Mouse (Mus musculus): ENCODE results near the gene Fuca2.
"Not testable (repeated sequence)": the region's sequence is repeated elsewhere in the genome, so short reads cannot be mapped to it uniquely, and the experiment has no call there.

Fuca2 gene

DNA sequence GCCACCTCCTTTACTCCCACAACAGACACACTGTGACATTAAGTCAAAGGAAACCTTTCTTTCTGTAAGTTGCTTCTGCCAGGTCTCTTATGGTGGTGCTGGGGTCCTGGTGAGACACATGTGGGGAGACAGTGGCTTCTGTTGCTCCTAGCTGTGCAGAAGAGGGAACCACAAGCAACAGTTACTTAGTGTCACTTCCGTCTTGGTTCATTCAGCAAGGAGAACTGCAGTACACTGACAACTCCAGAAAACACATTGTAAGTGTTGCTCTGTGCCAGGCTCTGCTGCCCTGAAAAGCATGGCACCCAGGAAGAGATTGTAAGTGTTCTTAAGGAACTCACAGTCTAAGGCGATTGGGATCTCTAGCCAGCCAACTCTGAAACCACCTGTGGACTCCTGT is at the start of gene Fuca2:
Gene Fuca2 (plus strand): TSS at position 210 of the 400 bp plus-strand sequence.
- no peak for DNase-seq

DNA sequence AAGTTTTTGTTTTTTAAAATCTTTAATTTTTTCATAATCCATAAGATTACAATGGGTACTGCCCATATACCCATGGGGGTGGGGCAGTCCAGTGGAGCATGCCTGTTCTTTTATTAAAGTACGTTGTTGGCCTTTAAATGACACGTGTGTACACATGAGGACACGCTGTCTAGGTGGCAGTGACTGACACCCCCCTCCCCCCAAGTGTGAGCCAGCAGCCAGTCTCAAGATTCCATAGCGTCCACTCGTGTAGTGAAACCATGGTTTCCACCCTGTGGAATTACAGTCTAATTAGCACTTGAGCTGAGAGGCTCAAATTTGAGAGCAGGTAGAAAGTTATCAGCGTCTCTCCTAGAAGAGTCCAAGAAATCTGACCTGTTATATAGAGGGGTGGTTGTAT is 47.7 kb upstream of the Fuca2 start:
- no peak for DNase-seq

- DNase-seq, result no peak
These were observed 45.9 kb upstream of the Fuca2 start for GRCm38 (mm10) chr10:13453200-13453990.

GRCm38 (mm10) chr10:13464295-13464694 is 35.0 kb upstream of the Fuca2 start:
- not testable (repeated sequence) for DNase-seq

GRCm38 (mm10) chr10:13466925-13467324 is 32.4 kb upstream of the Fuca2 start:
- no peak for DNase-seq

GRCm38 (mm10) chr10:13468025-13468529 is 31.3 kb upstream of the Fuca2 start:
- not testable (repeated sequence) for DNase-seq

- no peak for DNase-seq
These were observed 29.1 kb upstream of the Fuca2 start for GRCm38 (mm10) chr10:13470236-13470635.

DNA sequence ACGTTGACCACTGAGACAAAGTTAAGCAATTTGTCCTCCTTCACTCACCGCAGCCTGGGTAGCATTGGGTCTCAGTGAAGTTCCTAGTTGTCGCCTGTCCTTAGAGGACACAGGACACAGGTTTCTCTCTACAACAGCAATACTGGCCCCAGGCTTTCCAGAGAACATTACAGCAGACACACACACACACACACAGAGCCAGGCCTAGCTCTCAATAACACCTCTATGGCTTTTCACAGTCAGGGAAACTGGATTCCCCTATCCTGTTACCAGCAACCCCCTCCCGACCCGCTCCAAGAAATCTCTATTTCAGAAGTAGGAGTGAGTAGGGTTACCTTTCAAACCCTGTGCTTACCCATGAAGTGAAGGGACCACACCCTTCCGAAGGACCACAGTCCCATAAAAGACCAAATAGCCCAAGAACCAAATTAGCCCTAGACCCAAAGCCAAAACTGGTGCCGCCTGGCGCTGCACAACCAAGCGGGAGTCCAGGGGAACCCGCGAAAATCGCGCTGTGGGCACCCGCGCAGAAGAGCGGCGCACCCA is 26.0 kb upstream of the Fuca2 start:
- peak; percentile 10 for DNase-seq

DNA sequence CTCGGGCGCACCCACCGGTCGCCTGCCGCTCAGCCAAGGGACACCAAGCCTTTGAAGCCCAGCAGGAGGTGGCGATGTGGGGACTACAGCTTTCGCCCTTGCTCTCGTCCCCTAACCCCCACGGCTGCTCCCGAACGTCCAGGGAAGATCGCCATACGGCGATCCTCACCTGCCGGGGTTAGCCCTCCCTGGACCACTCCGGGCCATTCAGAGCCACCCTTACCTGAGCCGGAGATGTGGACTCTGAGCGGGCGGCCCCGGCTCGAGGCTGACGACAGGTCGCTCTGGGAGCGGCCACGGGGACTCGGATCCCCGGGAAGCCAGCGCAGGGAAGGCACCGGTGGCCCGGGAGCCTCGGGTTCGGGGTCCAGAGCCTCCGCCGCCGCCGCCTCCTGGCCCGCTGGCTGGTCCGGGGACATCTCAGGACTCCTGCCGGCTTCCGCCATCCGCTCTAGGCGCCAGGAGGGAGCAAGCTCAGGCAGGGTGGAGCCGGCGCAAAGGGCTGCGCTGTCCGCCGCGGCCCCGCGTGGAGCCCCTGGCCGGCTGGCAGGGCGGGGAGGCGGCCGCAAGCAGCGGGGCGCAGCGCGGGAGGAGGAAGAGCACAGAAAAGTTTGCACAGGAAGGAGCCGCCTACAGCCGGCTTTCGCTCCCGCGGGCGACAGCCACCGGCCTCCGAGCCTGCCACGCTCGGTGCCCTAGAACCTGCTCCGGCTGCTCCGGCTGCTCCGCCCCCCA is 25.3 kb upstream of the Fuca2 start, which contains the start of gene Phactr2:
Gene Phactr2 (minus strand): TSS at position 580 of the 735 bp plus-strand sequence.
- DNase-seq, result peak; percentile 70

DNA sequence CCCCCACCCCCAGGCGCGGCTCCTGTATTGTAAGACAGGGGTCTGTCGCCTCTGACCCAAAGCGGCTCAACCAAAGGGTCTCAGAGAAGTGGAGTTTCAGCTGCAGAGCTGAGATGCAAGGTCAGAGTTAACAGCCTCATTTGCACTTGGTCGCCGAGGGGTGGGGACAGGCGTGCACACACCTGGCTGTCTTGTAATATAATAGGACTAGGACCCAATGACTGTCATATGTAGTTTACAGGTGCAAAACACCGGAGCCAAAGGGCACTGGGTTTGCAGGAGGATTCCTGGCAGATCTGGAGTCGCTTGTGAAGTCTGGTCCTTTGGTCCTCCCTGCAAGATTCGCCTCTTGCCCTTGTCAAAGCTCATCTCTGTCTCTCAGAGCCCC is 24.8 kb upstream of the Fuca2 start:
- no peak for DNase-seq

DNA sequence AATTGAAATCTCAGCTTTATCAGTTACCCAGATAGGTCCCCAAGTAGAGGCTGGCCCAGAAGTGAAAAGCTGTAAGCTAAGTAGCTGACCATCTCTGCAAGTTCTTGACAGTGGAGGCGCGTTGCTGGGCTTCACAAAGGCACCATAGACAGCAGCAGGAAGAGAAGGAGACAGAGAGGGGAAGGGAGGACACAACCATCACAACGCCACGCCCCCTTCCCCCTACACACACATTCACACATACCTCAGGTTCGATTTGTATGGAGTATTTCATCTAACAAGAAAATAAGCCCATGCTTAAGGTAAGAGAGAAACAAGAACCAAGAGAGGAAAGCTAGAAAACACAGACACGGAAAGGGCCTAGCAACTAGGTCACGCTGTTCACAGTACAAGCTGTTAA is 24.2 kb upstream of the Fuca2 start:
- peak; percentile 6 for DNase-seq

DNA sequence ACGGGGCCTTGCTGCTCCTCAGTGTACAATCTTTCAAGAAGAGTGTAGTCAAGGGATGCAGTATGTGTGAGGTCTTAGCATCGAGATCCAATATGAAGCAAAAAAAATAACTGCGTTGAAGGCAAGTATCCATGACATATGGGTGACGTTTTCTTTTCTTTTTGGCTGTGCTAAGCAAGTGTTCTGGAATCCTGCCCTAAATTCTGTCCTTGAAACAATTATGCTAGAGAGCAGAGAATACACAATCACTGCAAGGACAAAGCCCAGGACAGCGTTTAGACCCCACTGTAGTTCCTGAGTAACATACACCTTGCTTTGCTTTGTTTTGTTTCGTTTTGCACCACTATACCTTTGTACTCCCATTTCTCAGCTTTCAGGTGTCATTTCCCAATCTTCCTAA is 20.0 kb upstream of the Fuca2 start:
- DNase-seq, result no peak

DNA sequence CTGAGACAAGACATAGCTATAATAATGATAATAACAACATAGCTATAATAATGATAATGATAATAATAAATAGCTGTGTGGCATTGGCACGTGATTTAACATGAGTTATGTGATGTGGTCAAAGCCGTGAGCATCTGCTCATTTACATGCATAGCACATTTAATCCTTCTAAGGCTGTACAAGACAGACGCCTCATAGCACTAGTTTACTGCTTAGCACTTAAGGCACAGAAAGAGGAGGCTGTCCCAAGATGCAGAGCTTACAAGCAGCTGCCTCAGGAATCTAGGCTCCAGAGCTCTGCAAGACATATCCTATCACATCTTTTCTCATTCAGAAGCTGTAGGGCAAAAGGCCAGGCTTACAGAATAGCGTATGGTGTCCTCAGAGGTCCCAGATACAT is 13.4 kb upstream of the Fuca2 start:
- DNase-seq, result no peak

GRCm38 (mm10) chr10:13489671-13490070 is 9.7 kb upstream of the Fuca2 start:
- no peak for DNase-seq

DNA sequence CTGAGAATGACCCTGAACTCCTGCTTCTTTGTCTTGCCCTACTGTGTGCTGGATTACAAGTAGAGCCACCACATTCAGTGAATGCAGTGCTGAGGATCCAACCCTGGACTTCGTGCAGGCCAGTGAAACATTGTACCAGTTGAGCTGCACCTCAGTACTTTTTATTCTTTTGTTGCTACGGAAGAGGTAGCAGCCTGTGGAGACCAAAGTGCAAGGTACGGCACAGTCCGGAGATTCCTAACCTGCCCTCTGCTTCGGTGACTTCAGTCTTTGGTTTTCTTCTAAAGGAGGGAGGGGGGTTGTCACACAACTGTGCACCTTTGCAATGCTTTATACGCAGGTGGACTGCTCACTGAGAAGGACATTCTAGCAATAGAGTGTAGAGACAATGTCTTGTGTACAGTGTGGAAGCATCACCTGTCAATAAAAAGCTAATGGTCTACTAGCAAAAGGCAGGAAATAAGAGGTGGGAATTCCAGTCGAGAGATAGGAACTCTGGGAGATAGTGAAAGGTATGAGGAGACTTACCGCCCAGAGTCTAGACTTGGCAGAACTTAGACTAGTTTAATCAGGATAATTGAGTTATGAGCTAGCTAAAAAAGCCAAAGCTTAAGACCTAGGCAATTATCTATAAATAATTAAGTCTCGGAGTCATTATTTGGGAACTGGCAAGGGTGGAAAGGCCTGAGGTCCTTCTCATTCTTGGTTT is 5.2 kb upstream of the Fuca2 start:
- no peak for DNase-seq

GRCm38 (mm10) chr10:13496315-13496714 is 3.0 kb upstream of the Fuca2 start:
- DNase-seq, result no peak

DNA sequence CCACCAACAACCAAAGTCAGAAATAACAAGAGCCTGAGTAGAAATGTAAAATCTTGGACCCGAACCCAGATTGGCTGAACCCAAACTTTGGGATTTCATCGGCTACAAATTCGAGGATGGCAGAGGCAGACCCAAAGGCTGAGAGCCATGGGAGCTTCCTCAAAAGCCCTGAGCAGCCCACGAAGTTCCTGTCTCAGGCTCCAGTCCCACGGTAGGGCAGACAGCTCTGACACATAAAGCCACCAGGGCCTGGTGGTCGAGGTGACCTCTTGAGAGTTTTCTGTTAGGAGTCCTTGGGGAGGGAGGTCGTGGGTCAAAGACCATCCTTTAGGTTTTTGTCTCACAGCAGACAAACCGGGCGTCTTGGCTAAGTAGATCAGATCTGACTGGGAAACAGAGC is 1.1 kb downstream of the Fuca2 start:
- DNase-seq, result no peak

DNA sequence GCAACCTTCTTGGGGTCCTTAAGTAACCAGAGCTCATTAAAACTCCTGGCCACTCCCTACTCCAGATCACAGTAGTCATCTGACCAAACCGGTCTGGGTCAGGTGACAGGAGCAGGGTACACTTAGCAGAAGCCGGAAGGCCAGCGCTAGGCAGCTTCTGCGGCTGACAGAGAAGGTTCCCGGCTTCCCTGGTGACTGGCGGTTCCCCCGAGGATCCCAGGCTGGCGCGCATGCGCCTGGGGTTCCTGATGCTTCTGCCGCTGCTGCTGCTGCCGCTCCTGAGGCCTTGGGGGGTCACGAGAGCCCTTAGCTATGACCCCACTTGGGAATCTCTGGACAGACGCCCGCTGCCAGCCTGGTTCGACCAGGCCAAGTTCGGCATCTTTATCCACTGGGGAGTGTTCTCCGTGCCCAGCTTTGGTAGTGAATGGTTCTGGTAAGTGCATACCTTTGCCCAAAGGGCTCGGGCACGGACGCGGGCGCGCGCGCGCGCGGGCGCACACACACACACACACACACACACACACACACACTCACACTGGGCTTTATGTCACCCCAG is 1.7 kb downstream of the Fuca2 start:
- peak; percentile 91 for DNase-seq

- DNase-seq, result not testable (repeated sequence)
These were observed 2.2 kb downstream of the Fuca2 start for GRCm38 (mm10) chr10:13501533-13501932.

GRCm38 (mm10) chr10:13502371-13502770 is 3.0 kb downstream of the Fuca2 start:
- DNase-seq, result no peak

- no peak for DNase-seq
These were observed 22.5 kb downstream of the Fuca2 start for GRCm38 (mm10) chr10:13521857-13522256.

DNA sequence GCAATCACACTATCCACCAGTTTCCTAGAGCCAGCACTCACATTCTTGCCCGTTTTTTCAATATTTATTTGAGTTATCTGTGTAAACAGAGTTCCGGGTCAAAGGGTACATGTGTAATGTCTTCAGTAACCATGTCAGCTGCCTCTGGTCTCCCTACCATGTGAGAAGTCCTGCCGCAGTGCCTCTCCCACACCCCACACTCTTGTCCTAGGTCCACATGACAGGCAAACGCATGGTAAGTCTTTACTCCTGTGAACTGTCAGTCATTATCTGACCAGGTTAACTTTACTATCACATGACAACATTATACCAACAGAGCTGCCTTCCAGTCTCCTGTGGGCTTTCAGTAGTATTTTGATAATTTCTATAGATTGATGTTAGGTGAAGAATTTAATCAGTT is 28.8 kb downstream of the Fuca2 start:
- no peak for DNase-seq

- DNase-seq, result no peak
These were observed 35.4 kb downstream of the Fuca2 start for GRCm38 (mm10) chr10:13534751-13535150.
